Mouse (Mus musculus) heart, postnatal 4 days (tissue): ENCODE measurements at regions not wholly inside any gene's neighbourhood (a gene's known extent, or its start where the extent isn't known, plus 50 kb on each side); places are given as distances from the start of the nearest gene placed in this dataset.
"Not testable (repeated sequence)": the region's sequence is repeated elsewhere in the genome, so short reads cannot be mapped to it uniquely, and the experiment has no call there.

Experiments
- DNase-seq: peaks from one replicate; pipeline ENCODE4 v3.0.0; 2021

DNA sequence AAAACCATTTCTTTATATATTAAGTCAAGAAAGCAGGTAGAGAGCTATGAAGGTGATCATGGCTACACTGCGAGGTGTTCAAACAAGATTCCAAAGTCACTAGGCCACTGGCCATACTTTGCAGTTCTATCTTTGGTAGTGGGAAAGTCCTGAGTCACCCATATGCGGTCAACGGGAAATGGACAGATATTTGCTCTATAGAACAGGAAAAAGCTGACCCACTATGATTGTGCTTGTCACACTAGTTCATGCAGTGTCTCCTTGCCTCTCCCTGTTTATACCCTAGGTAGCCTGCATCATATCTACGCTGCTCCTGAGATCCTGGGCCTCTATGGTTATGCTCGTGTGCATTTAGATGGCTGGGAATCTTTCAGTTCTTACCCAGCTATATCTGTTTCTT is 188.9 kb upstream of the Pfkp start:
- no peak for DNase-seq

DNA sequence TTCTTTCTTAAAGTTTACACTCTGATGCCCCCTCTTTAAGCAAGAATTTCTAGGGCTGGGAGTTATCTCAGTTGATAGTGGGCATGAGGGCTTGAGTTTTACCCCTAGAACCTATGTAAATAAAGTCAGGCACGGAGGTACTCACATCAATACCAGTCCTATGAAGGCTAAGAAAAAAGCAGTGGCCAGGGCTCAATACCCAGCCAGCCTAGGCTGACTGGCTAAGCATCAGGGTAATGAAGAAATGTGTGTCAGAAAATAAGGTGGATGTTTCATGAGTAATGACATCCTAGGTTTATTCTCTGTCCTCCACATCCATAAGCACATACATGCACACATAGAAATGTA is 188.5 kb upstream of the Pfkp start:
- no peak for DNase-seq

DNA sequence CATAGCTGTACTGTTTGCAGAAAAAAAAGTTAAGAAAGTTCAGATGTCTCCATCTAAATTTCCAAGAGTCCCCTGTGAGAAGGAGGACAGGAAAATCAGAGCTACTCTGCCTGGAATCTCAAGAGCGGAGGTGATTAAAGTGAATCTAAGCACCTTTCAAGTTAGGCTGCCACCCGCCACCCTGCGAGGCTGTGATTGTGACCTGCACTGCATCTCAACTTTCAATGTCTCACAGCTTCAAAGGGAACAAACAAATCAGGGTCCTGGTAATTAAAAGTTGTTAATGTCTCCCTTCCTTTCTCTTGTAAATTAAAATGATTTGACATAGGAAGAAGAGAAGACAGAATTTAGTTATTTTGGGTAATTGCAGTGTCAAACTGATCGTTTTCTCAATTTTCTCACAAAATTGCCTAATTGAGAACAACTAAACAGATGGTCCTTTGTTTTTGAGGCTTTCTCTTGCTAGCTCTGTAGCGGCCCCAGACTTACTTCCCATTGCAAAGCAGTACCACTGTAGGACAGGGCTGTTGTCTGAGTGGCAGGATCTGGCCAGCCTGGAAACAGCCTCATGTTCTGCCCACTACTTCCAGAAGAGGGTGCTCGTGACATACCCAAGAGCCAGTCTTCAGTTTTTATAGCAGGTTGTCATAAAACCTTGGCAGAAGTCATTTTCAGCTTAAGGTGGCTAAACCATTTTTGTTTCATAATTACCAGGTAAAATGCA is 187.9 kb upstream of the Pfkp start:
- peak; percentile 53 for DNase-seq

DNA sequence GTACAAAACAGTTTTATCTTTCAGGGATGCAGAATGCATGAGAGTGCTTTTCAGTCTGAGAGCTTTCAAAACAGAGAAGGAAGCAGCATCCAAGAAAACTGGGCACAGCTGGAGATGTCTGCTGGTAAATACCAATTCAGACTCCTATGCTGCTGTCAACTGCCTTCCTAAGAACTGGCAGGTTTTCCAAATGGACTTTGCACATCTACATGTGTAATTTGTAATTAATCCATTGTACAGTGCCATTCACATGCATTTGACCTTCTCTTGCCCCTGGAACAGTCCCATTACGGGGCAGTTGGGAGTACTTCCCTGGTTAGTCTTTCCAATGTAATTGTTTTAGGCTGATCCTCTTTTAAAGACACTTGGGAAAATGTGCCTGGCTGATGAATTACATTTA is 181.3 kb upstream of the Pfkp start:
- DNase-seq: no peak

DNA sequence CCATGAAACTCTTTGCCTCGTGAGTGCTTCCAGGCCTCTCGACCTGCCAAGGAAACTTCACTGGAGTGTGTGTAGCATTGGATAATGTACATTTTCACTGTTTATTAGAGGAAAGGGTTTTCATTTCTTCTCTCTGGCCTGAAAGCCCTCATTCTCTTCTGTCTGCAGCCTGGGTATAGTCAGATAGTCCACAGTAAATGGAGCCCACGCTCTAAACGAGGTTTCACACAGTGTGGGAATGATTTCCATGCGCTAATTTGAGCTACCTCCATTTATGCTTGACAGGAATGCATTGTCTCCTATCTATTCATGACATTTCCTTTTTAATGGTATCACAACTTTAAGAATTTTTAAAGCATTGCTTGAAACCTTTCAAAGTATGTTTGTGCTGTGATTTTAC is 180.8 kb upstream of the Pfkp start:
- no peak for DNase-seq

DNA sequence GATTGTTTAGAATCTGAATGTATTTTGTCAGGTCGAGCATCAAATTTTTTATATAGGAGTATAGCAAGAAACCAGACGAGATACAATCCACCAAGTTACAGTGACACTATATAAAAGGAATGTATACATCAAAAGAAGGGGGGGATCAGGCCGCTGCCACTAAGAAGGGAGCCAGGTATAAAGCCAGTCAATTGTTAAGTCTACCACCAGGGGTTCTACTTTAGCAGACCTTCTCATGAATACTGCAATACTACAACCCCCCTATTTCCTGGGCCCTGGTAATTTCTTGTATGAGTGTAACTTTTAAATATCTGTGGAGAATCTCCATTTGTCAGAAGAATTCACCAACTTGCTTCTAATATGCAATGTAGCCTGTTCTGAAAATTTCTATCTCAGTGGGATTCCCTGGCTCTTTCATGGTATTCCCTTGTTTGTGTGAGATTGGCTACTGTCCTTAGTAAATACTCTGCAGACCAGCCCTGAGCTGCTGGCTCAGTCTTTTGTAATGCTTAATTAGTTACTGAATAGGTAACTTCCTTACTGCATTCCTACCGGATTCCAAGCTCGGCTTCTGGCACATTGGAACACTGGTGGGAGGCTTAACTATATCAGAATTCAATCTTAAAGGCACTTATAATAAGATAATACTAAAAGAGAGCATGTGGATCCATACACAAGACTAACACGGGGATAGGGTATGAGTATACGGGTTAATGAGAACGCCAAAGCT is 180.2 kb upstream of the Pfkp start:
- DNase-seq: not testable (repeated sequence)

DNA sequence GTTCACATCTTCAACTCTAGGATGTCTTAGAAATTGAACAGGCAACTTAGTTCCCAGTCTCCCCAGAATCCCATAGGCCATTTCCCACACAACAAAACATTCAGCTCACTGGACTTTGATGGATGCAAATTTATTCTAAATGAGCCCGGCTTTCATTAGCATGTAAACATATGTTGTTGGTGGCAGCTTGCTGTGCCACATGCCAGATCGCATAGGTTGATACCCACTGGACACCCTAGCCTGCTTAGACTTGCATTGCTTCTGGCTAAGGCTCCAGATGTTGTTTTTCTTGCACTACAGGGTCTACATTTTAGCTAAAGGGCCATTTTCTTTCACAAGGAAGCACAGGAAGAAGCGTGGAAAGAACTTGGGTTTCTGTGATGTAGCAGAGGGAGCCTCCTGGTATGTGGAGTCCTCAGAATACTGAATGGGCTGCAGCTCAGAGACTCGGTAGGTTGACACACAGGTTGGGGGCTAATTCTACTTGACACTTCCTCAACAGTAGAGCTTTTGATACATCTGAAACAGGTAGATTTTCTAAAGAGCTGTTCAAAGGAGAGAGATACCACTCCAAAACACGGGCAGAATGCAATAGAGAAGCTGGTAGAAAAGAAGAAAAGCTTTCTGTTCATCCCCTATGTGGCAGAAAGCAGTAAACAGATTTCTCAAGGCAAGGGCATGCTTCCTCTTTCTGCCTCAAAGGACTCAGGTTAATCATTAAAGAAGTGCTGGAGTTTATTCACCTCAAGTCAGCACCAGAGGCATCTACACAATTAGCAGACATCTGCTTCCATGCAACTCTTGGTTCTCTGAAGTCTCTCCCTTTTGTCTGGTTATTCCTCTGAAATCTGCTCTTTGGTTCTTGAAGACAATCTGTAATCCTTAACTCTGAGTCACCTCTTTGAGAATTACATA is 153.9 kb upstream of the Pfkp start:
- no peak for DNase-seq

DNA sequence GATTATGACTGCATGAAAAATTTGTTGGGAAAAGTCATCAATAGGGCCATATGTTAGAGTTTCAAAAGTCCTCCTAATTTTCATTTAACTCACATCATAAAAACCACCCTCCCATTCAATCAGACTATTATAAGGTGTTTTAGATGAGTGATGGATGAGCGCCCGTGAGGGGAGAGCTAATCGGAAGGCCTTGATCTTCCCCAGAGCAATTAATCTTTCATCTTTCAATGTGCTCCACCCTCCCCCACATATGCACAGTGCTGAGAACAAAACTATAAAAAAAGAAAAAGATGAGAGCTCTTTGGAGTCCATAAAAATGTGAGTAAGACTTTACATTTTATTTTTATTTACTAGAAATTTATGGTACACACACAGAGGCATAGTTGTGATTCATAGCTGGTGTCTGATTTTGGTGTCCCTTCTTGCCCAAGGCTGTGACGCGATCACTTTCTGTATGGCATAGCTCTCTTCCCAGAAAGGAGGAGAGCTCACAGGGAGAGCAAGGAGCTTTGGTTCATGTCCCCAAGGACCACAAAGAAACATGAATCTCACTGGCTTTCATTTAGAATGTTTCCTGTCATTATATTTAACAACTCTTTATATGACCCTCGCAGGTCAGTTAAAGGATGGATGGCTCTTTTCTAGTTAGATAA is 119.5 kb upstream of the Pfkp start:
- no peak for DNase-seq

DNA sequence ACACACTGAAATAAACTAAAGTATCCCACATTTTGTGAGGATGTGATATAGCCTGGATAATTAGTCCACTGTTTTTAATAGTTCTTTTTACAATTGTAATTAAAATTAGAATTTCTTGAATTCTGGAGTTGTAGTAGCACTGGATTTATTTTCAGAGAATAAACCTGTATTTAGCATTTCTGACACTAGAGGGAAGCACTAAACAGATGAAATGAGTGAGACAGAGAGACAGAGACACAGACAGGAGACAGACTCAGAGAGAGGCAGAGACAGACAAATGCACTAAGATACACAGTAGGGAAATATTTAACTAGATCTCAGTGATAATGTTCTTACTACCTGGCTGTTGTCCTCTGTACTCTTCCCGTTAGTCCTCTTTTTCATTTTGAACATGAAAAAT is 108.6 kb upstream of the Pfkp start:
- no peak for DNase-seq

DNA sequence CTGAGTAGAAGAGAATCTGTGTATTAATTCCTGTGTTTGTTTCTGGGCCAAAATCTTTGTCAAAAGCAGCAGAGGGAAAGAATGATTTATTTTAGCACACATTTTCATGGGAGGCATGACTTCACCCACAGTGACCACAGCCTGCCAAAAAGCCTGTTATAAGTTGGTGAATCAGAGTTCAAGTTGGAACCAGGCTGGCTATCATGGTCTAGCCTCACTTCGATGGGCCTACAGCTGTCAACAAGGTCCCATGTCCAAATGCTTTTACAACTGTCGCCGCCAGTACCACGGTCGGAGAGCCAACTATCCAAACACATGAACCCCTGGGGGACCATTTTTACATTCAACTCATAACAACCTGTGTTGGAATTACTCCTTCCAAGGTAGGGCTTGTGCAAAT is 103.0 kb upstream of the Pfkp start:
- no peak for DNase-seq

DNA sequence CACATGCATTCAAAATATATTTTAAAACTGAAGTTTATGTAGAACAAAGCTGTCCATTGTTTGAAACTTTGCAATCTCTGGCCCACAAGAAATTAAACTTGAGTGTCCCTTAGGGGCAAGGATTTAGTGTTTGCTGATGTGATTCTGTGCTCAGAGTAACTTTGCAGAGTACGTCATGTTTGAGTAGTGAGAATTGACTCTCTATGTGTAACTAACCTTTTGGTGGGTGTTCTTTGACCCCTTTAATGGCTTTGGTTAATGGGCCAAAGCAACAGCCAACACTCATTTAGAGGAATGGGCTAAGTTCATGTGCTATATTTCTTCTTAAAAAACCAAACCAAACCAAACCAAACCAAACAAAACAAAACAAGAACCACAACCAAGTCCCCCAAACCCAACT is 102.6 kb upstream of the Pfkp start:
- no peak for DNase-seq

DNA sequence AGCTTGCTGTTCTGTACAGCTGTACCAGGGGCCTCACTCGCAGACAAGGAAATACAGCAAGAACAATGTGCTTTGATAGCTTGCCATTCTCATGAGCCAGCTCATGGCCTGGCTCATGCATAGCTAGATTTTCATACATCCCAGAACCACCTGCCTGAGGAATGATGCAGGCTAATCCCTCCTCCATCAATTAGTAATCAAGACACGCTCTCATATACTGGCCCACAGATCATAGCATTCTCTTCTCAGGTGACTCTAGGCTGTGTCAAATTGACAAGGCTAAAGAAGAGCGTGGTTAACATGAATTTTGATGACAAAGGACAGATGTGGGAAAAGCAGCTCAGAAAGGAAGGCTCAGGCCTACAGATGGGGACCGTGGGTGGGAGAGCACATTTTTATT is 93.3 kb upstream of the Pfkp start:
- no peak for DNase-seq

DNA sequence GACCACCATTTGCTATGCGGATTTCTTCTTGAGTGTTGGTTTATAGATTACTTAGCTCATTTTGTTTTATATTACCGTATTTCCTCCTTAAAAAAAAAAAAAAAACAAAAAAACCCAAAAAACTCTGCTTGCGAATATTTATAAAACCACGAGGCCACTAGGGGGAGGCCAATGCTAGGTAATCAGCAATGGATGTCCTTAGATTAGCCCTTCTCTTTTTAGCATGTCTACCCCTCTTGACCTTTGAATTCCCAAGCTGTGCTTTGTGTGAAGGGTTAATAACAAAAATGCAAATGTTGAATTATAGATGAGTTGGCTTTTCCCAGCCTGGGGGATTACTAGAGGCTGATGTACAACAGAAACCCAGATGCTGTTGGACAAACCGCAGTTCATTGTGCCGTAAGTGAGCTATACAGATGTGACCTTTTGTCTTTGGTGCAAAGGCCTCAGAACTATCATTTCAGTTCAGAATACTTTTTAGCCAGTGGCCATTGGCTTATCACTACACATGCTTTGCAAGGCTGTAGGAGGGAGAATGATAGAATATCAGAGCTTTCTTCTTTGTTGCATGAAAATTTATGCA is 88.5 kb upstream of the Pfkp start:
- DNase-seq: no peak
